Mouse (Mus musculus) T-helper 1 cell (primary cell): ENCODE measurements around the gene Fat3.

Experiments used
- in situ Hi-C: fragments of 300-600 bp; cut with MboI, MseI; formaldehyde crosslinking; loops from one replicate; pipeline ENCODE4 v1.15.1; 2025; ENCODE audit warnings: high pct_unique_total_duplicates

Gene Fat3

DNA sequence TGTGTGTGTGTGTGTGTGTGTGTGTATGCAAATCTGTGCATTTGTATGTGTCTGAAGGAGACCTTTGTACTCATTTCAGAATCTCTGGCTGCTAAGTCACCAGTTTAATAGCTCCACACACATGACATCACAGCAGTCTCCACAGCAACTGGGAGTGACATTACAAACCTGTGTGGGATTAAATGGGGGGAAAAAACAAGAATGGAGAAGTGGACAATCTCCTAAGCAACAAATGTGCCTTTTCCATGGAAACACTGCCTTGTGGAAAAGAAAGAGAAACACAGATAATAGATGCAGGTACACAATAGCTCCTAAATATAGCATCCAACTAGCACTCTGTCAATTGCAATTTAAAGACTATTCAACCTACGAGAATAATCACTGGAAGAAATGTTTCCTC, 353.4 kb downstream of the Fat3 start:
- in situ Hi-C loops: no loop called here

DNA sequence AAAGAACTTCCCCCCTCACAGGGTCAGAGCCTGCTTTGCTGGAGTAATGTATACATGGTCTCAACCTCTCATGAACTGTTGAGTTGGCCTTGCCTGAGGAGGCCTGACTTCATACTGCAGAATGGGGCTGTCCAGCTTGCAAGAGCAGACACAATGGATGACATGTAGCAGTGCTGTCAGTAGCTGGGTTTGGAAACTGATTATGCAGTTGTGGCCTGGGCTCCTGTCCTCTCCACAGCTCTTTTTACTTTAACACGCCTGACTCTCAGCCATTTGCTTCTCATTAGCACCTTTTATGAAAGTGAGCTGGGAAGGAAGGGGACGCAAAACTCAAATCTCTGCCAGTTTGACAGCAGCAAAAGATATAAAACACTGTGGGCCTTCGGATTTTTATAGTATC, 356.4 kb downstream of the Fat3 start:
- in situ Hi-C loops: no loop called here

DNA sequence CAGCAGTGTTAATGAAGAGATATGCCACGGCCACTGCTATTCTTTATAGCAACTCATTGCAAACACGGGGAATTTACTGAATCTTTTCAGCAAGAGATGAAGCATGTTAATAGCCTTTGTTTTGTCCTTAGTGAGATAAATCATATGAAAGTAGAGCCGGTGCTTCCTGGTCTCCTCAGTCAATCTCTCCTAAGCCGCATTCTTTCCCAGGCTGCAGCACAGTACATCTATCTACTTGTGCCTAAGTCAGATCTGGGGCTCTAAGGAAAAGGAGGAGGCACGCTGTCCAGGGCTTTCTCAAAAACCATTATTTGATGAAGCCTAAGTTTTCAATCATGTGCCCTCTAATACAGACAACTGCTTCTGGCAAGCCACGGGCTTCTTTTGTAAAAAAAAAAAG, 361.8 kb downstream of the Fat3 start:
- in situ Hi-C loops: no loop called here

DNA sequence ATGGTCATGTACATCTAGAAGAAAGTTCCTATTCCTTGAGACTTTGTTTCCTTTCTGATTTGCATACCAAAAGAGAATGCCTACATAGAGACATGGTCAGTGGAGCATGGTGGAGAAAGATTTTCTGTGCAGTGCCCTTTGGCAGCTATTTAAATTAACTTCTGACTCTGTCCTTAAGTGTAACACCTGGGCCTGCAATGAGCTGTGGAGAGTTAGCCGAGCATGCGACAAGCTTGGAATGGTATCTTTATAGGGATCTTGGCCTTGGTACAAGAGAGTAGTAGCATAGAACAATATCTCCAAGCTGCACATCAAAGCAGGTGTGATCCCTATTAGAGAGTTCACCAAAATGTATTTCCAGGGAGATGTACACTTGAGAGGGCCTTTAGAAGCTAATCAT, 368.0 kb downstream of the Fat3 start:
- in situ Hi-C loops: no loop called here

DNA sequence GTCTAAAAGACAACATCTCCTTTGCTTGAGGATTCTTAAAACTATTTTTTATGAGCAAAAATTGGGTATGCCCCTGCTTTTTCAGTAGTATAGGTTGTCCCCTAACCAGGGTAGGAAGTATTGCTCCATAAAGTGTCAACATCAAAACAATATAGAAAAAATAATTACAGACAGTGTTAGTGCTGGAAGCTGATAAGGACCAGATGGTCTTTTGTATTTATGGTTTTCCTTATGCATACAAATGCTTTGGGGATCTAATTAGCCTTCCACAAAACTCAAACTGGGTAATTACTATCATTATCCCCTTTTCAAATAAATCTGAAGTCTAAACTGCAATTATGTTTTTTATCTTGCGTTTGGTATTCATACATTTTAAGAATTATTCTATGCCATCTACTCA, 368.5 kb downstream of the Fat3 start:
- in situ Hi-C loops: no loop called here

DNA sequence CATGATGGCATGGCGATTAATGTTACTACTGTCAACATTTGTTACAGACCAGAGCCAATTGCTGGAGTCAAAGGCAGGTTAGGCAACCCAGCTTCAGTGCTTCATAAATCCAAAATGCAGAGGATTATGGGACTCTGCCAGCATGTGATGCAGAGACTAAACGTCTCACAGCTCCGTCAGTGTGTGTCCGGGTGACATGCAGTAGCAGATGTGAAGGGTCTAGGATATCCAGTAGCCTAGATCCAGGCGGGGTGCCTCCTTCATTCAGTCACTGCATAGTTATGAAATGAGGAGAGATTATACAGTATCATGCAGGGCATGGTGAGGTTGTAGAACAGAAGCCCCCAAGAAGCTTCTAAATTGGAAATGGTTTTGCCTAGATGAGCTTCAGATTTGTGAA, 379.3 kb downstream of the Fat3 start:
- in situ Hi-C loops: no loop called here

DNA sequence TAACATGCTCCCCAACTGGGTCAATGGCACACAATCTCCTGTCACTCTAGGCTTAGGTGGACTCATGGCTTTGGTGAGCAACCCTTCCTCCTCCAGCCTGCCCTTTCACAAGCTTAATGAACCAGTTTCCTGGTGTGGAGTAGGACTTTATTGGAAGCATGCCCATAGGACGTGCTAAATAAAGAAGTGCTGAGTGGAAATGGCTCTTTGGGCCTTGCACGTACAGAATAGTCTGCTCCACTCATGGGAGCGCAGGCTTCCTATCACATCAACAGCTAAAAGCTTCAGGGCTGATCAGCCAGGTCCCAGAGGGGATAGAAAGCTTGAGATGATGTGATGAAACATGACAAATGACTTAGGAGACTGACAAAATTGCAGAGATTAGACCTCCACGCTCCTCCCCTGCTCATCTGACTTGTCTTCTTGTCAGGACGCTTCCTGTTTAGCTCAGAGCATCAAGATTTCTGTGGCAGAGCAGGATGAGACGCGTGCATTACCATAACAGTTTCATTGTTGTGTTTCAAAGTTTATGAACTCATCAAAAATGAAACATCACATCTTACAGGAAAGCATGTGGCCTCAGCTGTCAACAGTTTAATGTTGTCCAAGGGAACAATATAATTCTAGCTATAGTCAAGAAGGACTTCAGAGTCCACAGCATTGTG, 386.1 kb downstream of the Fat3 start:
- in situ Hi-C loops: no loop called here

DNA sequence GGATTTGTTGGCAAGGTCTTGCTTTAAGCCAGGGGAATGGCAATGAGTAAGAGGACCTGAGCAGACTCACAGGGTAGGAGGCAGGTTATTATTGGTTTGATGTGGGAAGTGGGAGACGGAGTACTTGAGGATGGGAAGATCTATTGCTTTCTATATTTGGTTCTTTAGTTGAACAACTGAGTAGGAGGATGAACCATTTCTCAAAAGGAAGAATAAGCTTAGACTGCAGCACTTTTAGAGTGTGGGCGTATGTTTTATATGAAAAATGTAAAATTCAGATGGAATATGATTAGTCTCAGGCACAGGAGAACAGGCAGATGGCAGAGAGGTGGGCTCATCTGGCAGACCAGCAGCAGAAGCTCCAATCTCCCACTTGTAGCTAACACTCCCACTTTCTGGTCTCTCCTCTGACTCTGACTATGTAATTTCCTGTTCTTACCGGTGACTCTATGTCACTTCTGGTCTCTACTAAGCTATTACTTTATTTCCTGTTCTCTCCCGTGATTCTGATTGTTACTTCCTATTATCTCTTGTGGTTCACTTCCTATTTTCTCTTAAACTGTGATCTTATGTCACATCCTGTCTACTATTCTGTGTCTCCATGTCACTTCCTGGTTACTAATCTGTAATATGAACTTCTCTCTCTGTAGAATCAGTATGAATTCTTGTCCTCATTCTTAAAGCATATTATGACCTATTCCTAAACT, 387.0 kb downstream of the Fat3 start:
- in situ Hi-C loops: no loop called here

DNA sequence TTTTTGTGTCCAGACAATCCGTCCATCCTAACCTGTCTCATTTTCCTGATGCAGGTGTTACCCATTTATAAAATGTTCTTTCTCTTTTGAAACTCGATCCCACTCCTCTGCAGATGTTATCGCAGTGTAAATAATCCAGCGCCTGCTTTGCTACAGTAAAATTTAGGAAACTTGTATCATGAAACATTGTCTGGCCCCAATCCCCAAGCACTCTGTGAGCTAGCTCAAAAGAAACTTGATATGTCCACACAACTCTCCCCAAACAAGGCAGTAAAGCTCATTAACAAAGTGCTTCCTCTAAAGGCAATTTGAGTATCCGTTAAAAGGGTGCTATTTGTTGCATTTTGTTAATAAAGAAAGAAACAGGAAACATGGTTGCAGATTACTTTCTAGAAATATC, 393.2 kb downstream of the Fat3 start:
- in situ Hi-C loops: no loop called here

DNA sequence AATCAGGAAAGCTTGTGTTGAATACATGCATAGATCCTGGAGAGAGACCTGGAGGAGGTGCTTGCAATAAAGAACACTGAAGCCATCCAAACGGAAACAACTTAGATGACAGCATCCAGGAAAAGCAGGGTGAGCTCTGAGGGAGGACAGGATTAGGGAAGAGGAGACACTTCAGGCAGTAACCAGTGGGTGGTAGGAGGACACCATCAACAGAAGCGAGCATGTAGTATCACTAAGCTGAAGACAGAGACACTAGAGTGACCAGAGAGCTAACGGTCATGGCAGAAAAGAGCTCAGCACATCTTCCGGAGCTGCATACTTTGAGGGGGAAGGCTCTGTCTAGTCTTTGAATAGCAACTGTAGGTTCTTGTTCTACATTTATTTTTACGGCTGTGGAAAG, 393.7 kb downstream of the Fat3 start:
- in situ Hi-C loops: no loop called here

DNA sequence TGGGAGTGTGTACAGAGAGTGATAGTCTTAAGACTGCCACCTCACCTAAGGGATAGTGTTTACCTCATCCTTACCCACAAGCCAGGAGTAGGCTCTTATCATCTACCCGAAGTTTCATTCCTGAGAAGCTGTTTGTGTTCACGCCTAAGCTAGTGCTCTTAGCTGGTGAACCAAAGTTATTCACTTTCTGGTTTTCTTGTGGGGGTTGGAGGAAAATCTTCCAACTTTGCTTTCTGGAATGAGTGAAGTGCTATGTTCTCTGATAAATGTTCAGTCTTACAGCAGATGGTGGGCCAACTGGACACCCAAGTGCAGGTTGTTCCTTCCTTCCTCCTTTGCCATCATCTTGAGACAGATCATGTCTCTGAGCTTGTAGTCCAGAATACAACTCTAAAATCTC, 402.5 kb downstream of the Fat3 start:
- in situ Hi-C loops: no loop called here

DNA sequence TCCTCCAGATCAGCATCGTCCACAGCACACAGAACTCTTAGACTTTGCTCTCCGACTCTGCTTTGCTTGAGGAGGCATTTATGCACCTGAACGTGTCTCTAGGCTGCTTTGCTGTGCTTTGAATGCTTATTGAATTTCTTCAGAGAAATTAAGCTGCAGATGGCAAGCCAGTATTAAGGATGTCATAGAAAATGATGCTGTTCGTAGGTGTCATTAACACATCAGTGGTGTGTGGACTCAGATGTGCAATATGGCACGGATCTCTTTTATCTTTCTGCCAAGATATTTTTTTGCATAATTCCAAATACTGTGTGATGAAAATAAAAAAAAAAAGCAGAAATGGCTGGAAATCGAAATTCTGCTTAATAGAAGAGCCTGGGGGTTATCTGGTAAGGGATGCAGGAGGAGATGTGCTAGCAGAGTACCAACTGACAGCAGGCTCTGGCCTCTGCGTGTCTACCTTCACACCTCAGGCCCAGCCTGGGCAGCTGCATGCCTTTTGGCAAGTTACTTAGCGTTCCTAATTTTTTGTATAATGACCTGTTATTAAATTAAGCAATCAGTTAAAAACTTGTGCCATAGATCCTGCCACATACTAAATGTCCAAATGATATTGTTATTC, 407.9 kb downstream of the Fat3 start:
- in situ Hi-C loops: no loop called here

DNA sequence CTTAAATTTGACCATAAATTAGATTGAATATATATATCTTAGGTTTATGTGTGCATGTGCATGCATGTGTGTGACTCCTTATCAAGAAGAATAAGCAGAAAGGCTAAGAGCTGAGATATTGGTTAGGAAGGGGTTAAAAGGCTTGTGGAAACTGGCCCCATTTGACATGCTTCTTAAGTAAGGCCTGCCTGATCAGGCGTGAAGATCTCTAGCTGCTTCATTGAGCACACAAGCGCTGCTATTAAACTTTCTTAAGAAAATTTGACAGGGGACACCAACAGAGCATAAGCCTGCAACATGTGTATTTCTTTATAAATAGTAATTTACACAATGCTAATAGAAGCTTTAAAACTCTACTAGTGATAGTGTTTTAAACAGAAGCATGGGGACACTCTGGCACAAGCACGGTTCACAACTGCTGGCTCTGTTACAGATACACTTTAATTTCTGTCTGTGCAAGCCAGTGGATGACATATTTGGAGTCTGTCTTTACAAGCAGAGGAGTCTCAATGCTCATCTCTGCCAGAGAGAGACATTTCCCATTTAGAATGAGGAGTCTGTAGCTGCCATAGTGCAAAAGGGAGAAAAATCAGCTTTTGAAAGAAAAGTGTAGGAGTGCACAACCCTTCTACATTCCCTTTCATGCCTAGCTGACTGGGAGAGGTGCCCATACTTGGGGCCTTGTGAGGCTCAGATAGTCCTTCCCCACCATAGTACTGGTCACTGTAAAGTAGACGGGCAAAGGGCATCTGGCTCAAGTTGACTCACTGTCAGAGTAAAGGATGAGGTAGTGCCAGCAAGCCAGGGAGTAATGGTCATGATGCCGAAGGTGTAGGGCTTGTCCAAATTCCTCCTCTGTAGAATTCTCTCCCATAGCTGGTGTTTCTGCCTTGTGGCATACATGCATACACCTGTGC, 408.8 kb downstream of the Fat3 start:
- in situ Hi-C loops: no loop called here

DNA sequence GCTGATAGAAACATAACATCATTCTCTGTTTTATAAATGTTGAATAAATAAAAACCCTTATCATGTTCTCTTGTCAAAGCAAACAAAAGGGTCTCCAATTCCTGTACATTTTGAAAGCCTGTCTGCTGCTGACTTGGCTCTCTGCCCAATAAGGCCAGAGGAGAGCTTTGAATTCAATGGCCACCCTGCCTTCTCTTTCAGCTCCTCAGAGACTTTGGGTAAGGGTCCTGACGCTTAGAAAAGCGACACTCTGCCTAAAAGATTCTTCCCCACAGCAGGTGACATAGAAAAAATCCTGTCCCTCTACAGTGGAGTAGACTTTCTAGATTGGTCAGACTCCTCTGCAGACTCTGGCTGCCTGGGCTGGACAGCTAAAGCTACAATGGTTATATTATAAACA, 421.8 kb downstream of the Fat3 start:
- in situ Hi-C loops: no loop called here

DNA sequence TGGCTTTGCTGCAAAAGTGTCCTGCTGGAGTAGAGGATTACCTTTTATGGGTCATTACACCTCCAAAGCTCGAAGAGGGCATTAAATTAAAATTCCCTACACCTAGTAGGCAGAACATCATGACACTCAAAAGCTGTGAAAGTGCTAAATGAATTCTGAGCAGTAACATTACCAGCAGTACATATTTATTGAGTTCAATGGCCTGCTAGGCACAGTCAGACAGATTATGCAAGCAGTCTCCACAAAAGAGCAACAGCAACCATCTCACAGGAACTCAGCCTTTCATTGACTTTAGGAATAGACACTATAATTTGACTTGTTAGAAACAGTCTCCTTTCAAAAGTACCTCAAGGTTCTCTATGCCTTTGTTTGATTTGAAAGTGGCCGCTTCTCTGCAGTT, 426.4 kb downstream of the Fat3 start:
- in situ Hi-C loops: no loop called here

DNA sequence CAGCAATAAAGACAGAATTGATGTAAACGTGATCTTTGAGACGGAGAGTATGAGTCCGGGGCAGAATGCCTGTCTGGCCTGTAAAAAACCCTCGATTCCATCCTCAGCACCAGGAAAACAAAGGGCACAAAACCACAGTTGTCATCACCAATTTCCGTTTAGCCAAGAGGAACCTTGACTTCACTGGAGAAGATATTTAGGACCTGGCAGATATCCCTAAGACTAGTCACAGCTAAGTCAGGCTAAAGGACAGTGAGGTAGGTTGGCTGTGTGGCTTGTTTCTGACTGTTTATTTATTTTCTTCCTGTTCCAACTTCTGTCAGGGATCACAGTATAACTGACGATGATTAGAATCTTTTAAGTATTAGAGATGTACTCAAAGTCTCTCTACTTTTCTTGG, 427.0 kb downstream of the Fat3 start:
- in situ Hi-C loops: no loop called here

DNA sequence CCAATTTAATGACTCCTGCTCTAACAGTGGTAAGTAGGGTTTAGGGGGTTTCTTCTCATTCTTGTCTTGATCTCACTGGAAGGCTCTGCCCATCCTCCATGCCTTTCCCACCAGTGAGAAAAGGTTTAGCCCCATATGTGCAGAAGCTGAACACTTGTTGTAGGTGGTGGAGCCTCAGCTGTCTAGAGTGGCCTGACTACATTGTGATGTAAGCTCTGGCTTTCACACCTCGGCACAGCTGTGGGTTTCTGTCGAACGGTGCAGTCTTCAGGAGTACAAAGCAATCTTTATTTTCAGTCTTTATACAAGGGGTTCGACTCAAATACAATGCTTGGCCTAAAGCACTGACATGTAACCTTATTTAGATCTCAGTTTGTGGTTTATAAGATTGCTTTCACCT, 437.6 kb downstream of the Fat3 start:
- in situ Hi-C loops: no loop called here

DNA sequence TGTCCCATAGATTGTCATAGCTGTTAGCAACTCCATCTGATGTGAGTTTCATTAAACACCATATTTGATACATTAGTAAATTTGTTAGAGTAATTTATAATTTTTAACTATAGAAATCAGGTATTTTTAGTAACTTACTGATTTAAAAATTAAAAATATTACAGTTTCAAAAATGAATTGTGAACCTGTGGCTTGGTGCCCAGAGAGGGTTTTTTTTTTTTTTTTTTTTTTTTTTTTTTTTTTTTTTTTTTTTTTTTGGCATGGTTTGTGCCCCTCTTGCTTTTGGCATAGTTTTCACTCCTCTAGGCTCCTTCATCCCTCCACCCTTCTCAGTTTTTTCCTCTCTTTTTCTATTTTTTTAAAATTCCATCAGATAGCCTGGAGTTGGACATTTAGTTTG, 438.6 kb downstream of the Fat3 start:
- in situ Hi-C loops: no loop called here

DNA sequence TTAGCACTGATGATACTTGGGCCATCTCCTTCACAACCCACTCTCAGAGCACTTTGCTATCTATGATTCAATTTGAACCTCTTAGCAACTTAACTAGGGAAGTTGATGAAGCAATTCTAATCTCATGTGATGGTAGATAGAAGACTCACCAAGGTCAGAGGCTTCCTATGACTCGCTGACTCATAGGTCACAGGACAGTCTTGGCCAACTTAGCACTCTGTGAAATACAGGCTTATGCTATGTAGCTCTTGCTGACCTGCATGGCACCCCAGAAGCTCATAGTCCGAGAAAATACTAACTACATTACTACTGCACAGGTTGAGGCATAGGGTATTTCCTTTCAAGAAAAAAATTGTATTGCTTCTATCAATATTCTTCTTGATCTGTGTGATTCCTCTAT, 454.4 kb downstream of the Fat3 start:
- in situ Hi-C loops: no loop called here

DNA sequence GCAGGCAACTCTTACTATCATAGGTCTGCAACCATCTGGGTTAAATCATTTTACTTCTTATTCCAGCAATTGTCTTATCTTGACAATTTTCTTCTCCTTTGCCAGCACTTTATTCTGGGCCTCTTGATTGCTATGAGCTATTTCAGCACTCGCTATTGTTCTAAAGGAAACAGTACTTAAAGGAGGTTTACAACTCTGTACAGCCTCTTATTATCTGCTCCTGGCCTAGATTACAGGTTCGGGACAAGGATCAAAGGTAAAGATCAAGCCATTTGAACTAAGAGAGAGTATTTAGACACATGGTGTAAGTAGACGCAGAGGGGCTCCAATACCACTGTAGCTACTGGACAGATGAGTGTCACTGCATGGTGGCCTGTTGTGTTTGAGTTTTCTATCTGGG, 463.7 kb downstream of the Fat3 start:
- in situ Hi-C loops: no loop called here

DNA sequence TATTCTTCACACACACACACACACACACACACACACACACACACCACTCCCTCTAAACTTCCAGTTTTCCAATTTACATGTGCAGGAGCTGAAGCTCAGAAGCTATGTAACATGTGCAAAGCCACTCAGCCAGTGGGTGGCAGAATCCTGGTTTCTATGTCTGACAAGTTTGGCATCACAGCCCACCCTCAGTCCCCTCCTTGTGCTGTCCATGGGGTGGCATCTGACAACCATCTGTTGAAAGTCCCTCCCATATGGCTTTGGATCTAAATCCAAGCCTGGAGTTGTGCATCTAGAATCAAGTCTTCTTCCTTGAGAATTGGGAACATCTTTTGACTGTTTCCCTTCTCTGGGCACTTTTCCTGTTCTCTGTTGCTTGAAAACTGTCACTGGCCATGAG, 464.7 kb downstream of the Fat3 start:
- in situ Hi-C loops: no loop called here

DNA sequence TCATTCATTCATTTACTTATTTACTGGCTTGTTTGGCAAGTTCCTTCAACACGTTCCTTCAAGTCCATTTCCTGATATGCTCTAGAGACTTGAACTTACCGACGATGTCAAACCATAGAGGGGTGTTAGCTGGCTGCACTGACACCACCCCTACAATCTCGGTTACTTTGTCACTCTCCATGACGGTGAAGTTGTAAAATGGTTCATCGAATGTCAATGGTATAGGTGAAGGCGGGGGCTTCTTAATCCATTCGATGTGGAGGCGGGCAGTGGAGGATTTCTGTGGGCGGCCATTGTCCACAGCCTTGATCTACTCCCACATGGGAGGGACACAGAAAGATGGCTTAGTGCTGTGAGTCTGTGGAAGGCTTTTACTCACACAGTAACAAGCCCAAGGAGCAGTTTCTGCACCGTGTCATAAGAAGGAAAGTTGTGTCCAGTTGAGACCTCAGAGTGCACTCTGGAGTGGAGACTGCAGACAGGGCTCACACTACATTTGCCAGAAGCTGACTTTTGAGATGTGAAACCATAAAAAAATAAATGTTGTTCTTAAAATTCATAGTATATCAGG, 471.3 kb downstream of the Fat3 start:
- in situ Hi-C loops: no loop called here
